Mouse (Mus musculus): ENCODE results near the gene Zfp740. TPM values are rescaled to one million over a fixed set of nuclear protein-coding genes. Genes with fewer than 3 reads are reported as not detected.
"Not testable (repeated sequence)": the region's sequence is repeated elsewhere in the genome, so short reads cannot be mapped to it uniquely, and the experiment has no call there.

Zfp740 gene
- total RNA-seq (2021), result 10 to 100 TPM; 24.0 to 29.0 TPM
- long read RNA-seq, experiment 1, full-length matches to known transcripts, result 3 of 24 reads
- long read RNA-seq, experiment 1, partial matches to known transcripts, result 3 of 24 reads
- long read RNA-seq, experiment 1, other reads (novel, unspliced or antisense), result 18 of 24 reads
- long read RNA-seq, experiment 2, full-length matches to known transcripts, result 4 of 16 reads
- long read RNA-seq, experiment 2, partial matches to known transcripts, result 0 of 16 reads
- long read RNA-seq, experiment 2, other reads (novel, unspliced or antisense), result 12 of 16 reads

GRCm38 (mm10) chr15:102202971-102203834 is at the start of gene Zfp740:
Gene Zfp740, plus strand, starts transcription at chr15:102203249.
- DNase-seq (ENCODE audit: low spot score), result peak; percentile 96

GRCm38 (mm10) chr15:102155006-102155405 is 48.0 kb upstream of the Zfp740 start:
- not testable (repeated sequence) for DNase-seq (ENCODE audit: low spot score)

- no peak for DNase-seq (ENCODE audit: low spot score)
Observed at GRCm38 (mm10) chr15:102156836-102157235, 46.2 kb upstream of the Zfp740 start.

- DNase-seq (ENCODE audit: low spot score), result no peak
Observed at GRCm38 (mm10) chr15:102160415-102161060, 42.5 kb upstream of the Zfp740 start.

GRCm38 (mm10) chr15:102163900-102164693 is 39.0 kb upstream of the Zfp740 start:
- DNase-seq (ENCODE audit: low spot score), result no peak

- DNase-seq (ENCODE audit: low spot score), result no peak
Observed at GRCm38 (mm10) chr15:102165468-102166100, 37.5 kb upstream of the Zfp740 start.

- DNase-seq (ENCODE audit: low spot score), result peak; percentile 36
Observed at GRCm38 (mm10) chr15:102167620-102168021, 35.4 kb upstream of the Zfp740 start.

GRCm38 (mm10) chr15:102169064-102169463 is 34.0 kb upstream of the Zfp740 start:
- no peak for DNase-seq (ENCODE audit: low spot score)

GRCm38 (mm10) chr15:102173581-102173980 is 29.5 kb upstream of the Zfp740 start:
- no peak for DNase-seq (ENCODE audit: low spot score)

- DNase-seq (ENCODE audit: low spot score), result no peak
Observed at GRCm38 (mm10) chr15:102175736-102176319, 27.2 kb upstream of the Zfp740 start.

- no peak for DNase-seq (ENCODE audit: low spot score)
Observed at GRCm38 (mm10) chr15:102176571-102177316, 26.3 kb upstream of the Zfp740 start.

- DNase-seq (ENCODE audit: low spot score), result no peak
Observed at GRCm38 (mm10) chr15:102177417-102177816, 25.6 kb upstream of the Zfp740 start.

GRCm38 (mm10) chr15:102178279-102178678 is 24.8 kb upstream of the Zfp740 start:
- DNase-seq (ENCODE audit: low spot score), result peak; percentile 82

GRCm38 (mm10) chr15:102179106-102179505 is 23.9 kb upstream of the Zfp740 start:
- DNase-seq (ENCODE audit: low spot score), result no peak

GRCm38 (mm10) chr15:102179924-102180323 is 23.1 kb upstream of the Zfp740 start:
- DNase-seq (ENCODE audit: low spot score), result no peak

- no peak for DNase-seq (ENCODE audit: low spot score)
Observed at GRCm38 (mm10) chr15:102183076-102183475, 20.0 kb upstream of the Zfp740 start.

GRCm38 (mm10) chr15:102186239-102186638 is 16.8 kb upstream of the Zfp740 start:
- DNase-seq (ENCODE audit: low spot score), result no peak

- no peak for DNase-seq (ENCODE audit: low spot score)
Observed at GRCm38 (mm10) chr15:102188096-102188495, 15.0 kb upstream of the Zfp740 start.

GRCm38 (mm10) chr15:102188883-102189282 is 14.2 kb upstream of the Zfp740 start:
- no peak for DNase-seq (ENCODE audit: low spot score)

GRCm38 (mm10) chr15:102191699-102192098 is 11.3 kb upstream of the Zfp740 start:
- DNase-seq (ENCODE audit: low spot score), result no peak
